Comparison of ENCODE assay signal across 14 mouse cellular contexts in the genomic region with DNA sequence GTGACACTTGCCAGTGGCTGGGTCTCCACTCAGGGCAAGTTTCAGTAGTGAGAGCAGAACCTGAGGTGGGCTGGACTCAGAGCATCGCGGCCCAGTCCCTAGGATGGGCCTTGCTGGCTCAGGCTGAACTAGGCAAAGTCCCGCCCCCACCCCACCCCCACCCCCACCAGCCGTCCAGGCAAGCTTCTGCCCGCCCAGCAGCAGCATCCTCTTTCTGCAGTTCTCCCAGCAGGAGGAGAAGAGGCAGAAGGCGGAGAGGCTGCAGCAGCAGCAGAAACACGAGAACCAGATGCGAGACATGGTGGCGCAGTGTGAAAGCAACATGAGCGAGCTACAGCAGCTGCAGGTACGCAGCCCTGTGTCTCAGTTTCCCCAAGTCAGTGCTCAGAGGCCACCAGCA. TPM values are rescaled to one million over a fixed set of nuclear protein-coding genes. Genes with fewer than 3 reads are reported as not detected.
A peak's percentile ranks its signal among the peaks of the same experiment; 100 is the strongest.
DNase-seq lines count a peak whose midpoint lies in the region; ATAC-seq and TF ChIP-seq lines count a peak whose summit lies in the region.
"Had no signal": no experiment of that assay in that cellular context is flagged by ENCODE, and none has a peak within 500 bp of the region (broad histone marks: within the 10 kb centered on the region; RNA-seq: fewer than 3 reads in every experiment).

No protein-coding gene starts in this region.

- H3K9me3 ChIP-seq in hindbrain, embryonic 11.5 days (ENCODE audit: control insufficient read depth, low read length) = no peaks in the 10 kb centered on the region
- no peaks in the 10 kb centered on the region for H3K9me3 ChIP-seq in hindbrain, embryonic 16.5 days (ENCODE audit: control insufficient read depth, low read length)
- no peaks in the 10 kb centered on the region for H3K9me3 ChIP-seq in E14TG2a.4 (ENCODE audit: low read length)
- no peaks in the 10 kb centered on the region for H3K9me3 ChIP-seq in intestine, embryonic 15.5 days

- WGBS in hindbrain, embryonic 11.5 days = 18% methylated on average over 11 of the region's 11 CpGs
- 24% methylated on average over 11 of the region's 11 CpGs for WGBS in hindbrain, embryonic 16.5 days
- WGBS in intestine, embryonic 15.5 days = 27% methylated on average over 11 of the region's 11 CpGs

- DNase-seq in hindbrain, embryonic 11.5 days (ENCODE audit: low spot score) = no peak
- DNase-seq in R1 (ENCODE audit: low read depth, low spot score) = peak; percentile 48
- DNase-seq in gastrocnemius, postnatal 10 days = no peak
- no peak for DNase-seq in cerebellum, adult 9-11 months
- DNase-seq: kidney, adult 9 months; layer of hippocampus, postnatal 36 days; liver; thymus, postnatal 25 days had no signal

- H3K27ac ChIP-seq in hindbrain, embryonic 11.5 days (ENCODE audit: low read depth, low read length) = no peak overlapping the region
- H3K27ac ChIP-seq in hindbrain, embryonic 16.5 days (ENCODE audit: low read depth, low read length) = no peak overlapping the region
- H3K27ac ChIP-seq in intestine, embryonic 15.5 days = 0 out of 2 replicates have a peak overlapping the region, but pooled peaks have one; percentile 17

- no peak overlapping the region for H3K9ac ChIP-seq in hindbrain, embryonic 11.5 days (ENCODE audit: low read depth, low read length)
- no peak overlapping the region; the same call in 1 of the 2 replicates for H3K9ac ChIP-seq in hindbrain, embryonic 16.5 days (ENCODE audit: low read depth, low read length)
- H3K9ac ChIP-seq in intestine, embryonic 15.5 days = no peak overlapping the region

- peaks cover 4% of the 10 kb centered on the region; the same call in 1 of the 2 replicates for H3K4me1 ChIP-seq in hindbrain, embryonic 11.5 days (replicated peaks; ENCODE audit: control insufficient read depth, insufficient read depth, low read length)
- peaks cover 3% of the 10 kb centered on the region; the same call in 1 of the 2 replicates for H3K4me1 ChIP-seq in hindbrain, embryonic 16.5 days (ENCODE audit: control insufficient read depth, insufficient read depth, low read depth, low read length)
- H3K4me1 ChIP-seq in E14TG2a.4 (replicated peaks; ENCODE audit: low read depth, low read length) = peaks cover 59% of the 10 kb centered on the region
- peaks cover 16% of the 10 kb centered on the region for H3K4me1 ChIP-seq in intestine, embryonic 15.5 days (replicated peaks)

- H3K27me3 ChIP-seq in hindbrain, embryonic 11.5 days (ENCODE audit: control insufficient read depth, insufficient read depth, low read length) = no peaks in the 10 kb centered on the region
- no peaks in the 10 kb centered on the region for H3K27me3 ChIP-seq in hindbrain, embryonic 16.5 days (replicated peaks; ENCODE audit: control insufficient read depth, insufficient read depth, low read length)
- no peaks in the 10 kb centered on the region for H3K27me3 ChIP-seq in E14TG2a.4 (ENCODE audit: insufficient read depth, low read length)
- H3K27me3 ChIP-seq in intestine, embryonic 15.5 days (replicated peaks) = no peaks in the 10 kb centered on the region
- H3K27me3 ChIP-seq: CH12.LX had no signal

- no peak overlapping the region for H3K4me2 ChIP-seq in hindbrain, embryonic 11.5 days (replicated peaks; ENCODE audit: low read depth, low read length)
- no peak overlapping the region for H3K4me2 ChIP-seq in hindbrain, embryonic 16.5 days (ENCODE audit: low read length)
- H3K4me2 ChIP-seq in intestine, embryonic 15.5 days (replicated peaks) = peak overlapping the region; percentile 33

- no peak overlapping the region for H3K4me3 ChIP-seq in hindbrain, embryonic 11.5 days (ENCODE audit: low read depth, low read length)
- H3K4me3 ChIP-seq in hindbrain, embryonic 16.5 days (ENCODE audit: low read length) = no peak overlapping the region
- peak overlapping the region; percentile 88 for H3K4me3 ChIP-seq in E14TG2a.4 (replicated peaks; ENCODE audit: low read length)
- no peak overlapping the region for H3K4me3 ChIP-seq in intestine, embryonic 15.5 days (replicated peaks)
- H3K4me3 ChIP-seq: myocyte had no signal

- no peak for TF ChIP-seq CTCF in E14TG2a.4 (conservative IDR thresholded peaks at IDR 0.05; ENCODE audit: low read length)

- 0 out of 2 replicates have a peak, but pooled peaks have one; percentile 43 for ATAC-seq in hindbrain, embryonic 11.5 days (ENCODE audit: low FRiP score)
- no peak for ATAC-seq in hindbrain, embryonic 16.5 days
- ATAC-seq in intestine, embryonic 15.5 days = no peak
- ATAC-seq: lung, postnatal 0 days had no signal

- no peaks in the 10 kb centered on the region for H3K36me3 ChIP-seq in hindbrain, embryonic 11.5 days (ENCODE audit: control insufficient read depth, insufficient read depth, low read length)
- peaks cover 6% of the 10 kb centered on the region for H3K36me3 ChIP-seq in hindbrain, embryonic 16.5 days (ENCODE audit: control insufficient read depth, insufficient read depth, low read length)
- peaks cover 79% of the 10 kb centered on the region for H3K36me3 ChIP-seq in E14TG2a.4 (ENCODE audit: insufficient read depth, low read length)
- no peaks in the 10 kb centered on the region for H3K36me3 ChIP-seq in intestine, embryonic 15.5 days

RNA-seq across cellular contexts. Expression of gene Fbxw11, which starts 27.0 kb away (rescaled TPM):
- 82.7 and 107 TPM in 2 replicates for polyA plus RNA-seq in hindbrain, embryonic 11.5 days (2014; fragmentation: Nextera tagmentation; extraction: Ambion mirVana)
- polyA plus RNA-seq in hindbrain, embryonic 16.5 days (2015; fragmentation: Nextera tagmentation; extraction: Ambion mirVana) = 106 and 121 TPM in 2 replicates
- 59.8 and 65.7 TPM in 2 replicates for polyA plus RNA-seq in intestine, embryonic 15.5 days (2015; fragmentation: Nextera tagmentation; extraction: Ambion mirVana)
- 10 to 100 TPM; 51.7 to 56.8 TPM for total RNA-seq in gastrocnemius, postnatal 10 days (2021)
